Comparison of ENCODE assay signal across 25 mouse cellular contexts in genomic region chr9:61261263-61261662, GRCm38 (mm10).
DNase-seq lines count a peak whose midpoint lies in the region; ATAC-seq and TF ChIP-seq lines count a peak whose summit lies in the region.
"Had no signal": no experiment of that assay in that cellular context is flagged by ENCODE, and none has a peak within 500 bp of the region (broad histone marks: within the 10 kb centered on the region; RNA-seq: fewer than 3 reads in every experiment).

No protein-coding gene starts in this region.

- H3K4me3 ChIP-seq in hindbrain, embryonic 12.5 days, result no peak overlapping the region
- H3K4me3 ChIP-seq in hindbrain, embryonic 10.5 days, result no peak overlapping the region
- H3K4me3 ChIP-seq in midbrain, embryonic 12.5 days, result no peak overlapping the region
- H3K4me3 ChIP-seq in midbrain, postnatal 0 days (ENCODE audit: low read depth, low read length), result no peak overlapping the region
- no peak overlapping the region for H3K4me3 ChIP-seq in limb, embryonic 14.5 days (replicated peaks; ENCODE audit: low read length)
- H3K4me3 ChIP-seq in kidney, embryonic 14.5 days (ENCODE audit: low read length), result no peak overlapping the region
- H3K4me3 ChIP-seq: embryonic facial prominence, embryonic 12.5 days; heart, embryonic 13.5 days; midbrain, embryonic 13.5 days had no signal

- WGBS in hindbrain, embryonic 12.5 days, result 45% methylated on average over 6 of the region's 6 CpGs
- 63% methylated on average over 6 of the region's 6 CpGs for WGBS in hindbrain, embryonic 10.5 days
- 57% methylated on average over 6 of the region's 6 CpGs for WGBS in midbrain, embryonic 12.5 days
- 49% methylated on average over 6 of the region's 6 CpGs for WGBS in midbrain, postnatal 0 days
- WGBS in limb, embryonic 14.5 days, result 55% methylated on average over 6 of the region's 6 CpGs
- WGBS in kidney, embryonic 14.5 days, result 60% methylated on average over 6 of the region's 6 CpGs

- TF ChIP-seq POLR2A in limb, embryonic 14.5 days (IDR thresholded peaks at IDR 0.05; ENCODE audit: borderline replicate concordance, extremely low read depth, insufficient read depth, insufficient read length), result no peak

- H3K4me2 ChIP-seq in hindbrain, embryonic 12.5 days (replicated peaks), result no peak overlapping the region
- H3K4me2 ChIP-seq in midbrain, embryonic 12.5 days (replicated peaks), result no peak overlapping the region
- no peak overlapping the region for H3K4me2 ChIP-seq in midbrain, postnatal 0 days (ENCODE audit: low read depth, low read length, poor library complexity, severe bottlenecking)
- no peak overlapping the region for H3K4me2 ChIP-seq in limb, embryonic 14.5 days (replicated peaks; ENCODE audit: low read depth, low read length, severe bottlenecking)
- no peak overlapping the region for H3K4me2 ChIP-seq in kidney, embryonic 14.5 days (replicated peaks; ENCODE audit: low read depth, low read length)
- H3K4me2 ChIP-seq: embryonic facial prominence, embryonic 12.5 days; heart, embryonic 13.5 days had no signal

- no peaks in the 10 kb centered on the region for H3K27me3 ChIP-seq in hindbrain, embryonic 12.5 days
- peaks cover 42% of the 10 kb centered on the region for H3K27me3 ChIP-seq in hindbrain, embryonic 10.5 days (ENCODE audit: insufficient read depth, poor library complexity, severe bottlenecking)
- peaks cover 8% of the 10 kb centered on the region for H3K27me3 ChIP-seq in midbrain, embryonic 12.5 days
- H3K27me3 ChIP-seq in midbrain, postnatal 0 days (ENCODE audit: insufficient read depth, low read length), result 0 out of 2 replicates have a peak, but pooled peaks cover 3% of the 10 kb centered on the region
- no peaks in the 10 kb centered on the region for H3K27me3 ChIP-seq in limb, embryonic 14.5 days (ENCODE audit: control insufficient read depth, insufficient read depth, low read length)
- no peaks in the 10 kb centered on the region for H3K27me3 ChIP-seq in kidney, embryonic 14.5 days (ENCODE audit: control insufficient read depth, insufficient read depth, low read length)
- H3K27me3 ChIP-seq: embryonic facial prominence, embryonic 12.5 days; Patski had no signal

- H3K9ac ChIP-seq in hindbrain, embryonic 12.5 days, result no peak overlapping the region
- no peak overlapping the region for H3K9ac ChIP-seq in midbrain, embryonic 12.5 days (replicated peaks)
- H3K9ac ChIP-seq in midbrain, postnatal 0 days (replicated peaks; ENCODE audit: low read length, poor library complexity, severe bottlenecking), result no peak overlapping the region
- H3K9ac ChIP-seq in limb, embryonic 14.5 days (ENCODE audit: low read depth, low read length, severe bottlenecking), result no peak overlapping the region
- H3K9ac ChIP-seq in kidney, embryonic 14.5 days (ENCODE audit: low read depth, low read length), result no peak overlapping the region
- H3K9ac ChIP-seq: embryonic facial prominence, embryonic 12.5 days; heart, embryonic 13.5 days; liver, embryonic 14.5 days; midbrain, embryonic 13.5 days had no signal

- TF ChIP-seq CTCF in midbrain, postnatal 0 days (IDR thresholded peaks at IDR 0.05), result no peak

- no peaks in the 10 kb centered on the region for H3K36me3 ChIP-seq in hindbrain, embryonic 12.5 days
- no peaks in the 10 kb centered on the region for H3K36me3 ChIP-seq in hindbrain, embryonic 10.5 days
- no peaks in the 10 kb centered on the region for H3K36me3 ChIP-seq in midbrain, embryonic 12.5 days
- H3K36me3 ChIP-seq in midbrain, postnatal 0 days (ENCODE audit: insufficient read depth, low read length), result no peaks in the 10 kb centered on the region
- no peaks in the 10 kb centered on the region for H3K36me3 ChIP-seq in limb, embryonic 14.5 days (ENCODE audit: control insufficient read depth, insufficient read depth, low read length)
- H3K36me3 ChIP-seq in kidney, embryonic 14.5 days (ENCODE audit: control insufficient read depth, insufficient read depth, low read length), result no peaks in the 10 kb centered on the region
- H3K36me3 ChIP-seq: embryonic facial prominence, embryonic 12.5 days; heart, embryonic 13.5 days; midbrain, embryonic 13.5 days had no signal

- no peaks in the 10 kb centered on the region; the same call in 1 of the 2 replicates for H3K9me3 ChIP-seq in hindbrain, embryonic 12.5 days (replicated peaks)
- H3K9me3 ChIP-seq in hindbrain, embryonic 10.5 days, result peaks cover 10% of the 10 kb centered on the region; the same call in 1 of the 2 replicates
- 0 out of 2 replicates have a peak, but pooled peaks cover 12% of the 10 kb centered on the region for H3K9me3 ChIP-seq in midbrain, embryonic 12.5 days
- H3K9me3 ChIP-seq in midbrain, postnatal 0 days (ENCODE audit: low read length), result peaks cover 3% of the 10 kb centered on the region; the same call in 1 of the 2 replicates
- H3K9me3 ChIP-seq in limb, embryonic 14.5 days (ENCODE audit: control insufficient read depth, low read length), result 0 out of 2 replicates have a peak, but pooled peaks cover 6% of the 10 kb centered on the region
- no peaks in the 10 kb centered on the region for H3K9me3 ChIP-seq in kidney, embryonic 14.5 days (ENCODE audit: control insufficient read depth, low read length)

- DNase-seq in hindbrain, embryonic 10.5 days (ENCODE audit: low spot score), result no peak
- no peak for DNase-seq in midbrain, postnatal 0 days (ENCODE audit: low spot score)
- DNase-seq in embryo, embryonic 9.5 days (ENCODE audit: extremely low spot score), result peak; percentile 28
- peak; percentile 13 for DNase-seq in limb, embryonic 14.5 days (ENCODE audit: low spot score)
- DNase-seq in cerebellum, adult 9-10 months, result no peak
- DNase-seq: adrenal gland, postnatal 10 days; cerebellum, adult 8-10 months; cerebellum, postnatal 36 days; heart, postnatal 10 days; kidney, adult 18-20 months; kidney, postnatal 4 days; liver; lung, adult 2 months; right cerebral cortex, postnatal 4 days; thymus, postnatal 14 days had no signal

- peaks cover 56% of the 10 kb centered on the region for H3K4me1 ChIP-seq in hindbrain, embryonic 12.5 days
- H3K4me1 ChIP-seq in hindbrain, embryonic 10.5 days (replicated peaks), result peaks cover 51% of the 10 kb centered on the region
- peaks cover 36% of the 10 kb centered on the region for H3K4me1 ChIP-seq in midbrain, embryonic 12.5 days
- H3K4me1 ChIP-seq in midbrain, postnatal 0 days (ENCODE audit: insufficient read depth, low read length), result peaks cover 8% of the 10 kb centered on the region; the same call in 1 of the 2 replicates
- peaks cover 9% of the 10 kb centered on the region for H3K4me1 ChIP-seq in limb, embryonic 14.5 days (ENCODE audit: control insufficient read depth, insufficient read depth, low read length)
- peaks cover 26% of the 10 kb centered on the region for H3K4me1 ChIP-seq in kidney, embryonic 14.5 days (ENCODE audit: control insufficient read depth, insufficient read depth, low read length)

- H3K27ac ChIP-seq in hindbrain, embryonic 12.5 days, result peak overlapping the region; percentile 23; the same call in 1 of the 2 replicates
- H3K27ac ChIP-seq in hindbrain, embryonic 10.5 days, result no peak overlapping the region; the same call in 1 of the 2 replicates
- peak overlapping the region; percentile 60 for H3K27ac ChIP-seq in midbrain, embryonic 12.5 days (replicated peaks)
- H3K27ac ChIP-seq in midbrain, postnatal 0 days (ENCODE audit: low read depth, low read length), result no peak overlapping the region
- H3K27ac ChIP-seq in limb, embryonic 14.5 days (replicated peaks; ENCODE audit: low read depth, low read length), result no peak overlapping the region
- no peak overlapping the region for H3K27ac ChIP-seq in kidney, embryonic 14.5 days (ENCODE audit: low read depth, low read length)
- H3K27ac ChIP-seq: embryonic facial prominence, embryonic 12.5 days; heart, embryonic 13.5 days; kidney, postnatal 0 days; liver, embryonic 14.5 days had no signal

- no peak for ATAC-seq in hindbrain, embryonic 12.5 days (ENCODE audit: low FRiP score)
- ATAC-seq in midbrain, embryonic 12.5 days (ENCODE audit: low FRiP score, low read depth), result 0 out of 2 replicates have a peak, but pooled peaks have one; percentile 12
- no peak for ATAC-seq in midbrain, postnatal 0 days (ENCODE audit: low FRiP score)
- no peak for ATAC-seq in limb, embryonic 14.5 days (ENCODE audit: low FRiP score, low read depth)
- ATAC-seq in kidney, embryonic 14.5 days (ENCODE audit: low FRiP score, low TSS enrichment), result no peak
- ATAC-seq: forebrain, embryonic 16.5 days; Patski had no signal

Comparison
In these comparisons a context has a peak if more than half of its experiments do, and no peak if none do; other contexts are left out.
1. H3K27ac ChIP-seq: peak in hindbrain, embryonic 12.5 days (single experiment) and midbrain, embryonic 12.5 days (single experiment); none in hindbrain, embryonic 10.5 days (single experiment), midbrain, postnatal 0 days (single experiment), limb, embryonic 14.5 days (single experiment) and kidney, embryonic 14.5 days (single experiment).
2. DNase-seq: peak in embryo, embryonic 9.5 days (single experiment) and limb, embryonic 14.5 days (single experiment); none in hindbrain, embryonic 10.5 days (single experiment), midbrain, postnatal 0 days (single experiment) and cerebellum, adult 9-10 months (single experiment).